Comparison of ENCODE assay signal across 9 mouse cellular contexts in the genomic region with DNA sequence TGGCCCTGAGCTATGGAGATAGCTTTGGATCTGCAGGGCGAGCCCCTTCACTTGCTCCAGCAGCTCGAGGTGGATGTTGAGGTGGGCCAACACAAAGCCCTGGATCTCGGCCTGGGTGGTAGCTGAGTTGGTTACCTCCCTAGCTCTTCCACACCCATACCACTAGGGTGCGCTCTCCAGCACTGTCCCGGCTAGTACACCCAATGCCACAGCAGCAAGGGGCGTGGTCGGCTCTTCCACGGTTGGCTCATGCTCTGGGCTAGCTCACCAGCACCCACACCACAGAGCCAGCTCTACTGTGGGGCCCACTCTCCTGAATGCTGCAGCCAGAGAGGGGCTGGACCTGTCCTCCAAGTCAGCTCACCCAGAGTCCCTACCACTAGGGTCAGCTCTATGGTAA. TPM values are rescaled to one million over a fixed set of nuclear protein-coding genes. Genes with fewer than 3 reads are reported as not detected.
DNase-seq lines count a peak whose midpoint lies in the region; ATAC-seq lines count a peak whose summit lies in the region.
"Had no signal": no experiment of that assay in that cellular context is flagged by ENCODE, and none has a peak within 500 bp of the region (broad histone marks: within the 10 kb centered on the region; RNA-seq: fewer than 3 reads in every experiment).

No protein-coding gene starts in this region.

- no peaks in the 10 kb centered on the region for H3K36me3 ChIP-seq in neural tube, embryonic 15.5 days

- peak; percentile 34 for DNase-seq in neural tube, embryonic 10.5 days (ENCODE audit: extremely low spot score, low spot score)
- DNase-seq in adrenal gland, adult 18-20 months (ENCODE audit: low spot score in 2 of 2): peak; percentile 49 to 57
- DNase-seq in kidney, postnatal 36 days: peak; percentile 47 to 78
- peak; percentile 6 to 7 for DNase-seq in monocyte, adult 2 months (ENCODE audit: low read depth in 1 of 2, low spot score in 2 of 2)
- peak; percentile 78 for DNase-seq in thymus, postnatal 25 days
- no peak for DNase-seq in layer of hippocampus, adult 9-10 months (ENCODE audit: low spot score)

- peaks cover 3% of the 10 kb centered on the region; the same call in 1 of the 2 replicates for H3K27me3 ChIP-seq in neural tube, embryonic 15.5 days (replicated peaks)

- no peak overlapping the region for H3K9ac ChIP-seq in neural tube, embryonic 15.5 days (replicated peaks)

- no peak overlapping the region for H3K27ac ChIP-seq in neural tube, embryonic 15.5 days (replicated peaks)

- 13% methylated on average over 8 of the region's 8 CpGs for WGBS in neural tube, embryonic 15.5 days

- no peak overlapping the region for H3K4me2 ChIP-seq in neural tube, embryonic 15.5 days

- no peaks in the 10 kb centered on the region for H3K9me3 ChIP-seq in neural tube, embryonic 15.5 days (replicated peaks)

- H3K4me1 ChIP-seq in neural tube, embryonic 15.5 days: no peaks in the 10 kb centered on the region

- H3K4me3 ChIP-seq in neural tube, embryonic 15.5 days (replicated peaks): no peak overlapping the region

- ATAC-seq in neural tube, embryonic 15.5 days (ENCODE audit: low FRiP score): no peak
- peak; percentile 91 for ATAC-seq in erythroblast, adult 5-6 weeks (replicated peaks; ENCODE audit: low FRiP score, poor library complexity, severe bottlenecking)

RNA-seq across cellular contexts. Expression of gene Wnt8b, which starts 6.0 kb away (rescaled TPM):
- polyA plus RNA-seq in neural tube, embryonic 15.5 days (2015; fragmentation: Nextera tagmentation; extraction: Ambion mirVana): 0.05 and 0.14 TPM in 2 replicates
- total RNA-seq in adrenal gland, adult 18-20 months (2021): under 1 TPM; 0.10 to 0.20 TPM
- not detected in 2 replicates for total RNA-seq in erythroblast, adult 5-6 weeks (2015; ENCODE audit: low replicate concordance)
- total RNA-seq in erythroblast, adult 5-6 weeks (2017; ENCODE audit: low replicate concordance): not detected in 2 replicates
- polyA plus RNA-seq: heart, embryonic 14.5 days had no signal

RNA-seq across cellular contexts. Expression of gene Sec31b, which starts 58.4 kb away (rescaled TPM):
- 0.41 and 0.69 TPM in 2 replicates for polyA plus RNA-seq in neural tube, embryonic 15.5 days (2015; fragmentation: Nextera tagmentation; extraction: Ambion mirVana)
- total RNA-seq in adrenal gland, adult 18-20 months (2021): 1 to 10 TPM; 5.0 to 5.2 TPM
- 0.42 TPM in 1 of 2 replicates, not detected in the other for total RNA-seq in erythroblast, adult 5-6 weeks (2015; ENCODE audit: low replicate concordance)
- 0.26 and 0.56 TPM in 2 replicates for total RNA-seq in erythroblast, adult 5-6 weeks (2017; ENCODE audit: low replicate concordance)
